Mouse (Mus musculus): ENCODE results near the gene Bcar3.

Bcar3 gene

DNA sequence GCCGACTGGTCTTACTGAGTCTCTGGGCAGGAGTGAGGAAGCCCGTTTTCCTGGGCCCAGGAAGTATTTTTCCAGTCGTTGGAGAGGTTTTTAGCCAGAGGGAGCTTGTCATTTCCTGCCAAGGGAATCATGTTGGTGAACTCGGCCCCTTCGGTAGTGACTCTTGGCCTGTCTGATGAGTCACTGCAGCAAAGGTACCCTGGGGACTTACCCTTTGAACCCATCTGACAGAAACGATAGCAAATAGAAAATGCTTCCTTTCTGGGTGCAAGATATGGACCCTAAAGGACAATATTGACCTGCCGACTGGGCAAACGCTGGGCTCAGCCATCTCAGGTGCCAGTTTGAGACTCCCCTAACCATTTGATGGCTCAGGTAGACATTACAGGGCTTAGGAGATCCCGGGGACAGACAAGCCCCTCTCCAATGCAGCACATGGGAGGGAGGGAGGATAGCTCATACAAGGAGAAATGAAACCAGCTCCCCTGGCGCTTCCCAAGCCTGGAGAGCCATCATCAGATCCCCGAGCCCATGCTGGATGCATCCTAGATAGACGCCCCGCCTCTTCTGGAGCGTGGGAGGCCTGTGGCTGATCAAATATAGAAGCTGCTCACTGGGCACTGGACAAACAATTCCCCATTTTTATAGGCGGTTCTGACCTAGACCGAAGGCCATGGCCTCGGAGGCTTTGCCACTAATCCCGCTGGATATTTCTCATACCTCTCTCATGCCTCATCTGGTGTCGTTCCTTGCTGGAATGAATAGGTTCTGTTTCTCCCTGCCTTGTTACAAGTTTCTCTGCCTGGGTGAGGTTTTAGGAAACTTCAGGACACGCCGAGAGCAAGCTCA is 188.2 kb downstream of the Bcar3 start:
- no peak for DNase-seq (ENCODE audit: low read depth, low spot score)

DNA sequence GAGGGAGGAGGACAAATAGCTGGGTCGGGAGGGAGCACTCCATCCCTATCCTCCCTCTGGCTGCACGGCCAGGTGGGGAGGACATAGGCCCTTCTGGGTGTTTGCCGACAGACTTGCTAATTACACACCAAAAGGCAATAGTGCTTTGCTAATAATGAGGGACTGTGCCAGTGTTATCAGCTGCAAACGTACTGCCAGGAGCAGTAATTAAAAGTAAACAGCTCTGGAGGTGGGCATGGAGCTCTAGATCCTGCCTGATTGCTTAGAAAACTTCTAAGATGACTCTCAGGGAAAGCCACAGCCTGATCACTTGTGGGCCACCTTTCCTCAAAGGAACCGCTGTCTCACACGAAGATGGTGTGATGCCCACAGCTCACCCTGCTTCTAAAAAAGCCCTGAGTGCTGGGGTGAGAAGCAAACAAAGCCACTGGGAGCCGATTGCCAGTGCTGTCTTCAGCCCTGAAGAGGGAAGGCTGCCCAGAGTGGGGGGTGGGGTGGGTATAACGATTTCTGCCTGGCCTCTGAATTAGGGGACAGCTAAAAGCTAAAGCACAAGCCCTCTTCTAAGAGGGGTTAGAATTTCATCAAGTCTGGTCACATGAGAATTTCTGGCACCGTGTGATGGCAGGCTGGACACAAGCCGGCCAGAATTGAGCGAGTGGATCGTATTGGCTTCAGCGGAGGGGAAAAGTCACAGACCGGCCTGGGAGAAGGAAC is 189.3 kb downstream of the Bcar3 start:
- no peak for DNase-seq (ENCODE audit: low read depth, low spot score)

DNA sequence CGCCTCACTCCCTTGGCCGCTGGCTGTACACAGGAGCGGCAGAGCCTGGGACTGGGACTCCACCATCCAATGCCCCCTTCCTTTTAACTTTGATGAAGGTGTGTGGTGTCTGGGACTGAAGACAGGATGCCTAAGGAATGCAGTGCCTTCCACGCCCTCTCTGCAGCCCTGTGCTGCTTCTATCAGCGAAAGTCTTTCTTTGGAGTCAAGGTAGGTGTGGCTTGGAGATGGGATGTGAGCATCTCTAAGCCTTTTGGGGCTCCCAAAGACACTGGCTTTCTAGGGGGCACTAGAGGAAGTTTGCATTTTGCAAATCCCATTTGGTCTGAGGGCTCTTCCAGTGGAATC is 189.8 kb downstream of the Bcar3 start:
- no peak for DNase-seq (ENCODE audit: low read depth, low spot score)

DNA sequence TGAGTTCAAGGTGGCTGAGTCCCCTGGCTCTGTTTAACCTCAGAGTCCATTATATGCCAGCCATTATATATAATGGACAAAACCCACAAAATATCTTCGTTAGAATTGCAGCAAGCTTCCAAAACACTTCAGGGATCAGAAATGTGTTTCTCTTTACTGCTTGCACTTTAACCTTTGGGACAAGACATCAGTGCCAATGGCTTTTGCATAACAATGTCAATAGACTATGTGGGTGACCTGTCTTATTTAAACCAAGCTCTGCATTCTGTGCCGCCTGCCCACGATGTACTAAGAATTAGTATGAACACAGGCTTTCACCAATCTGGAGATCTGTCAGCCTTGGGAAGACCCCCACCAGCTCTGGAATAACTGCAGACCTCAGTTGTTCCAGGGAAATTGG is 190.4 kb downstream of the Bcar3 start:
- DNase-seq (ENCODE audit: low read depth, low spot score), result no peak

DNA sequence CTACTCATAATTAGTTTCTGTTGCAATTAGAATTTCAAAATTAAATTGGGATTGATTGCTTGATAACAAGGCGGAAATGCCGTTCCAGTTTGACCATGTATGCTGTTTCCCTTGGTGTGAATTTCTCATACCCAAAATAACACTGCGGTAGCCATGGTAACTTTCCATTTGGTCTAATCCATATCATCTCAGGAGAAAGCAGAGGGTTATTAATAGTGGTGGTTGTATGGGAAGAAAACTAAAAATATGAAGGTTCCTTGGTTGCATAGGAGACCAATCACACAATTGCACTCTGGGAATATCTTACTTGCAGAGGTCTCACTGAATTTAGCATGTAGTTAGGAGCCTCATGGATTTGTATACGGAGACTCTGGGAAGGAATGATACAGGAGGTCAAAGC is 191.8 kb downstream of the Bcar3 start:
- no peak for DNase-seq (ENCODE audit: low read depth, low spot score)

DNA sequence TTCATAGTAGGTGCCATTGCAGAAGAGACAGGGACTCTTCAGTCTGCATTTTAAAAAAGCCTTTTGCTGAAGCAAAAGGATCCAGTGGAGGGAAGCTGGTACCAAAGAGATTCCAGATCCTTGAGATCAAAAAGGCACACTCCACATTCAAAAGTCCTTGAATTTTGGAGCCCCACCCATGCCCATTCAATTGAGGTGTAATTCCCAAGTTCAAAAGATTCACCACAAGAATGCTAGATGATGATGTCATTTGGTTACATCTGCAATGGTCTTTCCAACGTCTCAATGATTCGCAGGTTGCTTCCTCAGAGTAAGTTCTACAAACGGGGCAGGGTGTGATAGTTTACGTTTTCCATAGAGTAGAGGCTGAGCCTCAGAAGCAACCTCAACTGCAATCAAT is 192.3 kb downstream of the Bcar3 start:
- DNase-seq (ENCODE audit: low read depth, low spot score), result no peak

DNA sequence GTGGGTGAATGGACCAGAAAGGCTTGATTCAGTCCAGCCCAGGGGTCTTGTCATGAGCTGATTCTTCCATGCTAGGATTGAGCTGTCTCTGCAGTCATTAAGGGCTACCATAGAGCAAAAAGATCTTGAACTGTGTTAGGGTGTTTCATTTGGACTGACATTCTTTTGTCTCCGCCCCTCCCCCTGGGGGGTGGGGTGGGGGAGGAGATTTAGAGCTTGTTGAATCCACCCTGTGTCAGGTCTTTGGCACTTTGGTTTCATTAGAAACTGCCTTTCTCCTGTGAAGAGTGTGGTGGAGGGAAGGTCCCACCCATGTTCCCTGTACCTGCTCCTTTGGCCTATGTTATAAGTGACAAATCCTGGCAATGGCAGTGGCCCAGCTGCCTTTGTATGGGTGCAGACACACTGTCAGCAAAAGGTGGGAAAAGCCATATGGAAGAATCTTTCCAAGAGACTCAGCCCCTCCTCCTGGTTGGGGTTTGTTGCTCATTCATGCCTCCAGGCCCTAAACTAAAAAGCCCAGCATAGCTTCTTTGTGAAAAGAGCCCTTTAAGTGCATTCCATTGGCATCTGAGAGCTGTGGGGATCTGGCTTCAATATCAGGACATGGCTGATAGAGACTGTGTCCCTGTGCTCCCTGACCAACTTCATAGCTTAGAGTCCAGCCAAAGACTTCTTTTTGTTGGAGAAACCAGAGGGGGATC is 194.3 kb downstream of the Bcar3 start:
- no peak for DNase-seq (ENCODE audit: low read depth, low spot score)

DNA sequence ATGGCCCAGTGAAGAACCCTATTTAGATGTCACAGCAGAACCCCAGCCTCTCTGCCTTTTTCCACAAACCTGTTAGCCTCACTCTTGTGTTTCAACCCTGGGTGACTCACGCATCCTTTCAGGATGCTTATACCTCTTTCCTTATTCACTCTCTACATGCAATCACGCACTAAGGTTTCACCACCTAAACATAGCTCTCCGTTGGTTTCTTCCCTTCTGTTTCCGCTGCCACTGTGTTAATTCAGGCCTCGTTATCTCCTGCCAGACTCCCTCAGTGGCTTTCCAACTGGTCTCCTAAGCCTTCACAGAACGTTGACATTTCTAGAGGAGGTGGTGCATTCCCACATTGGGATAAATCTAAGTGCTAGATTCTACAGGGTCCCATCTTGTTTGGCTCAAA is 196.6 kb downstream of the Bcar3 start:
- DNase-seq (ENCODE audit: low read depth, low spot score), result no peak

DNA sequence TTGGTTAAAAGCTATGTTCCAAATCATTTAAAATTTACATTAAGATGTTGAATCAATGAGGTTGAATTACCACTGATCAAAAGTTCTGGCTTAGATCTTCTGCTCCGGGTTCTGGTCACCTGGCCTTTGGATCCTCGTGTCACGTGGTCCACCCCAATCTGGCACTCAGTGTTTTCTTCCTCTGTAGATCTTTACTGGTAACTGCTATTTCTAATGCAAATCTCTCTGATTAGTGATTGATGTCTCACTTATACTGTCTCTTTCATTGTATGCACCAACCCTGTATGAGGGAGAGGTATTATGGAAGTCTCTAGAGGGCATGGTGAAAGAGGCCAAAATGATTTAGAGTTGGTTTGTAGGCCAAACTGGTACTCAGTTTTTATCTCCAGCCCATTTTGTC is 198.1 kb downstream of the Bcar3 start:
- DNase-seq (ENCODE audit: low read depth, low spot score), result no peak

DNA sequence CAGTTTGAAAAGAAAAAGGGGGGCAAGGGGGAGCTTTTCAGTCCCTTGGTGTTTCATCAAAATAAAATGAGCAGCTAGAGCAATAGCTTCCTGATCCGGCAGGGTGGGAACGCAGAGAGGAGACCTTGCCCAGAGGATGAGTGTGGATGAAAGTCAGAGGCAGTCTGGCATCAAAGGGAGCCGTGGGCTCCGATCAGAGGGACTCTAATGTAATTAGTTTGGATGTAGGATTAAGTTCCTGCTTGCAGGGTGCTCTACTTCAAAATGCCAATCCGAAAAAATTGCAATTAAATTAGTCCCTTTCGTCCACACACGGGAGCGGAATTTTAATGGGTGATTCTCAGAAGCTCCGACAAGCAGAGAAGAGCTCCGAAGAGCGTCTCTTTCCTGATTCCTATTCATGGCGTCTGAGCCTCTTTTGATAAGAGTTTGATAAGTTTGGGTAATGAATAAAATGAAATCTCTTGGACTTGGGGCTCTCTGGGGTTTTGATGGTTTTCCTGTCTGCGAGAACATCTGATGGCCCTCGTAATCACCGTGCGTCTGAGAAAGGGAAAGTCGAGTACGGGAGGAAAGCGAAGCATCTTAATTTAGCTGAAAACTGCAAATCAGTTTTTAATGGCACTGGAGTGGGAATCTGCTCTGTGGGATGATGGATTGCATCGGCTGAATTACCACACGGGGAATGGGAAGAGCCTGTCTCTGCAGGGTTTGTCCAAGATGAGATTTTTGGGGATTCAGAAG is 199.1 kb downstream of the Bcar3 start:
- no peak for DNase-seq (ENCODE audit: low read depth, low spot score)

DNA sequence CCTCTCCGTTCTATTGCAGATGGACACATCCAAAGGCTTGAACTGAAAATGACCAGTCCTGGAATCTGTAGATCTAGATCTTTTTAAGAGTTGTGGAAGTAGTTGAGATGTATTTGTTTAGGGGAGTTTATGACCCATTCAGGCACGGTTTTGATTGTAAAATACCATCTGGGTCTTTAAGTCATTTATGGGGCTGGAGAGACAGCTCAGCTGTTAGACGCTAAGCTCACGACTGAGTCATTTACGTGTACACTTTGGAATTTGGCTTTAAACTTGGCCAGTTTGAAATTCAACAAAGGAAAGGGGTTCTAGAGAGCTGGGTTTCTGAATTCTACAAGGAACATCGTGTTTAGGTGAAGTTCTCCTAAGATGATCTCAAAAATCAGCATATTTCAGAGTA is 200.8 kb downstream of the Bcar3 start:
- DNase-seq (ENCODE audit: low read depth, low spot score), result no peak

DNA sequence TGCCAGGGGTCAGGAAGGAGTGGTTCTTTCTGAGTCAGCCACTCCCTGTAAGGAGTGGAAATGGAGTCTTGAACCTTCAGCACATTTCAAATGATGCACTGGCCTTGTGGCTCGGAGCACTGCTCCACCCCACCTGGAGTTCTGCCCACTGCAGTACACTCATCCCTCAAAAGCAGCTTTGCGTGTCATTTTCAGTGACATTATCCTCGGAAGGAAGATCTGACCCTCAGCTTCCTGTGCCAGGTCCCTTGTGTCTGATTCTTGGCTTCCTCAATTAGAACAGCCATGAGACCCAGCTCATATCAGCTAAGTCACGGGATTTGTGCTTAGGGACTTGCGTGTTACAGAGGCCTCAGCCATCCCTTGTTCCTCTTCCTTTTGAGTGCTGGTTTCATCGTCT is 203.9 kb downstream of the Bcar3 start:
- DNase-seq (ENCODE audit: low read depth, low spot score), result no peak

DNA sequence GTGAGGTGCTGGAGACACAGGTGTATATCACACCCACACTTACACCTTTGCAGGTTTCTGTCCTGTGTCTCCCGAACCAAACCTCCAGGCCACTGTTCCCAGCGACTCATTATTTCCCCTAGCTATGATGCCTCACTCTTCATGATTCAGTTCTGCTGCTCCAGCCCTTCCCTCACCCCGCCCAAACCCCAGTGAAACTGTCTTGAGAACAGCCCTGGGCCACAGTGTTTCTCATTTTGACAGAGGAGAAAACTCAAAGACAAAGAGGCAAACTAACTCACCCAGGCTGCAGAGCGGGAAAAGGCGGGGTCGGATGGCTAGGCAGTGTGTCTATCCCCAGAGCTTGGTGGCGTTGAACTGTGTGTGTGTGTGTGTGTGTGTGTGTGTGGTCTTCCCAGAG is 204.6 kb downstream of the Bcar3 start:
- no peak for DNase-seq (ENCODE audit: low read depth, low spot score)

DNA sequence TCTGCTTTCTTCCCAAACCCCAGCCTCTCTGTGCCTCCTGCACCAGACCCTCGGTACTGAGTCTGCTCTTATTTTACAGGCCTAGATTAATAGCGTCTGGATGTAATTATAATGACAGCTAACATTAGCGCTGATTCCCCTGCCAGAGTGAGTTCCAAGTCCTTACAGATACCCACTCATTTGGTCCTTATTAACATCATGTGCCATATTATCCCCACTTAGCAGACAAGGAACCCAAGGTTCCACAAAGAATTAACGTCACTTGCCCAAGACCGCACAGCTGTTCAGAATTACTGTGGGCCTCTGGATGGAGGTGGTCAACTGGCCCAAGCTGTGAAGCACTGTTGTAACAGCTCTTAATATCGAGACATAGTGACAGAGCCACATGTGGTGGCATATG is 205.7 kb downstream of the Bcar3 start:
- DNase-seq (ENCODE audit: low read depth, low spot score), result no peak

DNA sequence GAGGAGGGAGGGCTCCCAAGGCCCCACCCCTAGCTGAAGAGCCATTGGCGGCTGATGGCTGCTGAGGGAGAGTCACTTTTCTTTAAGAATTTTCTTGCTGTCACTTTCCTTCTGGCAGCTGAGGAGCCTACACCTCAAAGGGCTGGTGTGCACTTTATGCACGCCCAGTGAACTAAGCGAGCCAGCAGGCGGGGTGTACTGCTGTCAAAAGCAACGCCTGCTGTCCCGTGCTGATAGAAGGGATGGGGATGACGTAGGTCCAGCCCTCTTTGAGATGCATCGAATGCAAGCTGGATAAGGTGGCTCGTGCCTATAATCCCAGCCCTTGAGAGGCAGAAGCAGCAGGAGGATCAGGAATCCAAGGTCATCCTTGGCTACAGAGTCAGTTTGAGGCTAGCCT is 207.0 kb downstream of the Bcar3 start:
- no peak for DNase-seq (ENCODE audit: low read depth, low spot score)

DNA sequence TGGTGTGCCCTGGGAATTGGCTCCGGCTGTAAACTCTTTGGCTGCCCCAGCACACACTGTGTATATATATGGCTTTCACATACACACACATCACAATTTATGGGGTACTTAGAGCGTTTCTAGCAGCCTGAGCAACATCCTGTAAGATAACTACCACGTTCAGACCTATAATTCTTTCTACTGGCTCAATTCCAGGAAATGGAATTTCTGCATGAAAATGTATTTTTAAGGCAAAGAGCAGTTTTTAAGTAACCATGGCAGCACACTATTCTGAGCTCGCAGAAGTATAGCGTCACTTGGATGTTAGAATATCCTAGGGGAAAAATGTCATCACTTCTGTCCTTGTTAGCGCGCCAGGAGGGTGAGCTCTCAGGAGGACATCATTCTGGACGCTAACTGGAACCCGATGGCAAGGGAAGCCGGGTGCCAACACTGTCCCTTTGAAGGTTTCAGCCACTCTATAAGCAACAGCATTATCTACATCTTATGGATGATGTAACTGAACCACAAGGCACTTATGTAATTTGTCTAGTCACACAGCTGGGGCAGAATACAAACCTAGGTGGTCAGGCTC is 212.5 kb downstream of the Bcar3 start:
- no peak for DNase-seq (ENCODE audit: low read depth, low spot score)

DNA sequence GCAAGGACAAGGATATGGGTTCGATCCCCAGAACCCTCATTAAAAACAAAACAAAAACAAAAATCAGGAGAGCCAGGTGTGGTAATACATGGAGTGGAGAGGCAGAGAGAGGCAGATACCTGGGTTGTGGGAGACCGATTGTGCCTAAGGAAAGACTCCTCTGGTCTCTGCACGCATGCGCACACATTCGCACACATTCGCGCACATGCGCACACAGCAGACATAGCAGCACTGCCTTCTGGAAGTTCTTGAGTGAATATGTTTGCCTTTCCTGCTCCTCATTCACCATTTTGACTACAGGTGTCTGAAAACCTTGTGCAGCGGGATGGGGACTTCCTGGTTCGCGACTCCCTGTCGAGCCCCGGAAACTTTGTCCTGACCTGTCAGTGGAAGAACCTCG is 213.9 kb downstream of the Bcar3 start:
- no peak for DNase-seq (ENCODE audit: low read depth, low spot score)

DNA sequence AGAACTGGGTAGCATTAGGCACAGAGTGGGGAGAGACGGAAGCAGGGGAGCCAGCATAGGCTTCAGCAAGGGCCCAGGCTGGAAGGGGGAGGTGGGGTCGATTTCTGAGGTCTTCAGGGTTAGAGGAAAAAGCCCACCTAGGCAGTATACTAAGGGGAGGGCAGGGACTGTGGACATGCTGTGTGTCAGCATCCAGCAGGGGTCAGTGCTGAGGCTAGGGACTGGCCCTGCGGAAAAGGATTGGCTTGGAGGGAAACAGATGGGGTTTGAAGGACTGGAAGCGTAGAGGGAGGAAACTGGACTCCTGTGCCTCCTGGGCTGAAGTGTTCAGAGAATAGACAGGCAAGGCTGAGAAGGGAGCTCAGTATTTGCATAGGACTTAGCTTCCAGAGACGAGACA is 215.1 kb downstream of the Bcar3 start:
- peak; percentile 34 for DNase-seq (ENCODE audit: low read depth, low spot score)

DNA sequence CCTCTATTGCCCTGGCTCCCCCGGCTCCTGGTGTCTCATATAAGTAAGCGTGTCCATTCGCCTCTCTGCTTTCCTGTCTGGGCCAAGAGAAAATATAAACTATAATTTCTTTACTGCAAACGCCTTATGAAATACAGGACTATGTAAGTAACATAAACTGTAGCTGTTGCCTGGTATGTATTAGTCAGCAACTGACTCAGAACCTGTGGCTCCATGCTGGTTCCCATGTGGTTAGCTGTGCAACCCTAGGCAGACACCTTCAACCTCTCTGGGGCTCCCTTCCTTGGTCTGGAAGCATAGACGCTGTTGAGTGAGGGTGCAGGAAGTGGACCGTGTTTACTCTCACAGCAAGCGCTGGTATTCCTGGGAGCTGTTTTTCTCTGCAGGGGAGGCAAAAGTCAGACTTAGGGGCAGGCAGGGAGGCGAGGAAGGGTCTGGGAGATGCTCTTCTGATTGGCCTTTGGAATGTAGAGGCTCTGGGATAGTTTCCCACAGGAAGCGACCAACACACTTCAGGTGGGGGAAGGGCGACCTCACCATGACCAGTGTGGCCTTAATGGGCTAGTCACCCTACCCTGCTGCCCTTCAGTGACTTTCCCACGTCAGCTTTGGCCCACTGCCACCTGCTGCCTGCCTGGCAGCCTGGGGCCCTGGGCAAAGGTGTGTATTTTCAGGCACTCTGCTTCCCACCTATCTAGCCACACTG is 215.8 kb downstream of the Bcar3 start:
- no peak for DNase-seq (ENCODE audit: low read depth, low spot score)

DNA sequence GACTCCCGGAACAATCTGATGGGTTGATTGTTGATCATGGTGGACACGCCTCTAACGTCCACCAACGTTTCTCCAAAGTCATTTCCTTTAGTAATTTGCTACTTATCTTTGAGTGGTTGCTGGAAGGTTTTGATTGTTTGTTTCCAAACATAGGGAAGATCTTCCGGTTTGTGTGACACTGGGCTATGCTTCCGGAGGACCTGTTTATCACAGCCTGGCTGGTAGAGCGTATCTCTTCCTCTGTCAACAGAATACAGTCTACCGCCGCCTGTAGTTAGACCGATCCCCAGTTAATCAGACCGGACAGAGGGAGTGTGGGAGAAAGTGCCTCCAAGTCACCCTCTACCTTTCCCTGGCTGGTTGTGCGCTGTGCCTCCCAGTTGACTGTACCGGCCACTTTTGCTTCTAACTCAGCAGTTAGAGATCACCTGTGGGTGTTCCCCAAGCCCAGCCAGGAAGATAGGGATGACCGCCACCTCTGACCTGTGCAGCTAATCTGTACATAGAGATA is 216.4 kb downstream of the Bcar3 start:
- DNase-seq (ENCODE audit: low read depth, low spot score), result no peak

DNA sequence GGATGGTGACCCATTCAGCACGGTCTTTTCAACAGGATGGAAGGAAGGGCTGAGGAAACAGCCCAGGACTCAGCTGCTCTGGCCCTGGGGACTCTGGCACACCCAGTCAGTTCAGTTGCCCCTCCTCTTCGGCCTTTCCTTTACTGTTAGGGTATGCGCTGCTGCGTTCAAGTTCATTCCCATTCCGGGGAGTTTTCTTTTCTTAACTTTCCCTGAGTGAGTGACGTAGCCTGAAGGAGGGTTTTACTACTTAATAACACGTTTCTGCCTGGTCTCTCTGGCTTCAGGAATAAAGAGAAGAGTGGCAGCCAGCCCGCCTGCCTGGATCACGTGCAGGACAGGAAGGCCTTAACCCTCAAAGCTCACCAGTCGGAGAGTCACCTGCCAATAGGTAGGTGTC is 217.0 kb downstream of the Bcar3 start:
- DNase-seq (ENCODE audit: low read depth, low spot score), result no peak

Measured in CD4-positive, CD25-positive, alpha-beta regulatory T cell, adult 2 months (primary cell).